Mouse (Mus musculus) mature B cell (primary cell): Measurements from ENCODE around the gene Prelid3b.

Experiments
- in situ Hi-C: fragments of 300-500 bp; cut with MboI; formaldehyde crosslinking; loops from 2 replicates; pipeline ENCODE4 v1.14.3; 2019

The Prelid3b gene

DNA sequence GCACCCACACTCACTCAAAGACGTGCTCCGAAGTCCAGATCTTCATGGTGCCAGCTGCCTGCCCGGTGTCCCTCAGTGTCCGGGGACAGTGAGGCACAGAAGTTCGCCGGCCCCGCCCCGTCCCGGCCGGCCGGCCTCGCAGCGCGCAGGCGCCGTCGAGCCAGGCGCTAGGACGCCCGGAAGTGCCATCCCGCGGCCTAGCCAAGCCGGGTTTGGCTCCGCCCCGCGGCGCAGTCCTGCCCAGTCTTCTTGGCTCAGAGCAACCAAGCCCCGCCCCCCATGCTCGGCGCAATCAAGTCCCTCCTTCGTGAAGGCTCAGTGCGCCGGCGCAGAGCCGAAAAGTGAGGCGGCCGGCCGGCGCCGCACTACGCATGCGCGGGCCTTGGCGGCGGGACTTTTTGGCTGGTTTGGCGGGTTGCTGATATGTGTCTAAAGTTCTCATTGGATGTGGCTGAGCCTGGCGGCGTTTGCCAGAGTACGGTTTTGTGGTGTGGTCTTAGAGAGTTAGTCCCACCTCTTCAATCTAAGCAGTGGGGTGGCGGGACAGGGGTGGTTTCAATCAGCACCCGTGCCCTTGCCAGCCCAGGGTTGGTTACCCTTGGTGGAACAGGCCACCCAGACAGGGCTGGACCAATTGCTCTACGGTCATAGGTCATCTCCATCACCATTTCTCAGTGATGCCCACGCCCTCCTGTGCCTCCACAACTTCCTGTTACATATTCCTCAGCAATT is at the start of gene Prelid3b:
Prelid3b (minus strand) TSS at position 264 of the 732 bp plus-strand sequence.
- in situ Hi-C loops = loop anchor here (25.0 kb wide), 1 partner anchor 136 kb away; the partner anchor contains the start of gene Gm20721

DNA sequence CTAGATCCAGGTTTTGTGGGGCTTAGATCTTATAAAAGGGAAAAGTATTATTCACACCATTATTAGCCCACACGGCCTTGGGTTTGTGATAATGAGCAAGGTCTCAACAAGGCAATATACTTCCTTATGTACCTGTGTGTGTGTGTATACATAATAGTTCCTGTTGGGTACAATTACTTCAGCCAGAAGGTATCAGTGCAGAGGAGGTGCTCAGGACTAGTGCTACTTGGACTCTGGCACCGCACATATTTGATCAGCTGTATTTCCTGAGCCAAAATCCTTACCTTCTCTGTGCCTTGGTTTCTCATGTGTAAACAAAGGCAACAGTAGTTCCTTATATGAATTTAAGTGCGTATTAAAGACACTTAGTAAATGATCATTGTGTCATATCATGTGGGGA is 49.3 kb upstream of the Prelid3b start:
- in situ Hi-C loops = no loop called here

DNA sequence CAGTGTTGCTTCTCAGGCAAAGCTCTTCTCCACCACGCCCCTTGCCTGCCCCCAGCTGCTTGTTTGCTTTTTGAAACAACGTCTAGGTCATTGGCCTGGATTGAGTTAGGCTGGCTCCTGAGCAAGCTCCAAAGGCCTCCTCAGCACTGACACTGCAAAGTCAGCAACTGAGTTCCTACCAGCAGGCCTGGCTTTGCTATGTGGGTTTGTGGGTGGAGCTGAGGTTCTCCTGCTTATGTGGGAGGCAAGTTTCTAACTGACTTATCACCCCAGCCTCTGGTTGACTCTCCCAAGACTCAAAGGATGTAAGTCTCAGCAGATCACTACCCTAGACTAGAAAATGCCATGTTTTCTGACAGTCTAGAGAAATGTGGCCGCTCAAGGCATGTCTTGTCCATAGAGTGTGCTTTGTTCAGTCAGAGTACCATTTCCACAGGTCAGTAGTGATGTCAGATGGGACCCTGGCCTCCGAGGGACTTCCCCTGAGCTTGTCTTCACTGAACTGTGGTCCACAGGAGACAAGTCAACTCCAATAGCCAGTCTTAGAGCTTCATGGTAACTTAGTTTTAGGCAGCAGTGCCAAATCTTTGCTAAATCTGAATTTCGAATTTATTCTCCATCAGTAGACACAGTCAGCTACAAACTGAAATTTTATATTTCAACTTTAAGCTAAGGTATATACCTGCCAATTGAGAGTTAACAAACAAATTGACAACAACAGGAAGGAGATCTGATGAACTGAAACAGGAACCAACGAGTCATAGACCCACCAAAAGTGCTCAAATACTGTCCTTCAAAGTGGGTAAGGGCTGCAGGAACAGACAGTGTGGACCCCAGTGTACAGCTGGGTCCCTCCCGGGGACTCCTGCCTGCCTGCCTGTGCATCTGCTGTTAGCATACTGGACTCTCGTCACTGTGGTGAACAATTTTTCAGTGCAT is 44.5 kb upstream of the Prelid3b start:
- in situ Hi-C loops = no loop called here

DNA sequence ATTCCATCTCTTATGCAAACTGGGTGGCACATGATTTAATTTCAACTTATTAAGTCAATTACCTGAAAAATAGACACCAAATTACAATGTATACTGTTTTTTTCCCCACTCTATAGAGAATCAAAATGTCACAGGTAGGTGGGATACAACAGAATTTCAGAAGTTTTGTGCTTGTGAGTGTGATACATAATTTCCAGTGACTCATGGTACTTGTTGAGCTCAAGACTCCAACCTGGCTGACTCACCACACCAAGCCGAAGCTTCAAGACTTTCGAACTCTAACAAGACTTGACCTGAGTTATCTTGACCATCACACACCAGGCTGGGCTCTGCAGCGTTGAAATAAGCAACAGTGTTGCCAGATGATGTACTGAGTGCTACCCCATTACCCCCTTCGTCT is 42.0 kb upstream of the Prelid3b start:
- in situ Hi-C loops = no loop called here

DNA sequence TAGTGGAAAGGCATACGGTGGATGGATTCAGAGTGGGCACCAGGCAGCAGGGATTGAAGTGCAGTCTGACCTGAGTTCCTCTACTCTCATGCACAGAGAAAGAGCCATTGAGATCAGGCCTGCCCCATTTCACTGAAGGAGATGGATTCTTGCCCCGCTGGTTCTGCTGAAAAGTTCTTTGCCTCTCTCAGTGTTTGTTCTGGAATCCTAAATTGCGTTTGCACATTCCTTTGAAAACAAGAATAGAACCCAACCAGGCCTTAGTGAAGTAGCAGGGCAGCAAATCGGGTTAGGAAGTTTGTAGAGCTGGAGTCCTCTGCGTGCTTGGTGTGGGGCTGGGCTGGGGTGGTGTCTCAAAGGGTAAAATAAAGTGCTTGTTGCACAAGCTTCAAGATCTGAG is 40.9 kb upstream of the Prelid3b start:
- in situ Hi-C loops = no loop called here

DNA sequence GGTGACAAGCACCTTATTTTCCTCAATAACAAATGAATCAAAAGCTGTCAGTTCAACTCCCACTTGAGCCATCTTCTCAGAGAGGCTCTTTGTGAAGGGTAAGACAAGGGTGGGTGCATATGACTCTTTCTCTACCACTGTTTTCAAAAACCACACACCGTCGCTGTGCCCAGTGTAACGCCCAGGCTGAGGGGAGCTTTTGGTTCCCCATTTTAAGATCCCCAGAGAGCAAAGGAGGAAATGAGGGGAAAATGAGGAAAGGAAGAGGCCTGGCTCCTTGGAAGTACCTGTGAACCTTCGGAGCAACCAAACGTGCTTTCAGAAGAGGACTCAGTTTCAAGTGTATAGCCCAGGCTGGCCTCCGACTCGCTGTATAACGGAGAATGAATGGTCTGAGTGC is 36.9 kb upstream of the Prelid3b start:
- in situ Hi-C loops = no loop called here

DNA sequence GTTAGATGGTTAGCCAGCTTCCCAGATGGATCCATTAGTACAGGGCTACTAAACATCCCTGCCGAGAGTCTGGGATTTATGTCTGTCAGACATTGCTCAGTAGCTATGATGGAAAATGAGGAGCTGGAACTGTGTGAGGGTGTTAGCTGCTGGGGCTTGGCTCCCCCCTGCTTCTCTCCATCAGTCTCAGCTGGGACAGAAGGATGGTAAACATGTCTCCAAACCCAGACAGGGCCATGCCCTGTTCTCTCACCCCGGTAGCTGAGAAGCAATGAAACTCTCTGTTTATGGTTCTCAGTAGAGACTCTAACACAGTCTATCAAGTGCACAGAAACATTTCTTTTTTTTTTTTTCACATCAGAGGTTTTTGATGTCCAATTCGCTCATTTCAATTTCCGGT is 35.1 kb upstream of the Prelid3b start:
- in situ Hi-C loops = no loop called here

DNA sequence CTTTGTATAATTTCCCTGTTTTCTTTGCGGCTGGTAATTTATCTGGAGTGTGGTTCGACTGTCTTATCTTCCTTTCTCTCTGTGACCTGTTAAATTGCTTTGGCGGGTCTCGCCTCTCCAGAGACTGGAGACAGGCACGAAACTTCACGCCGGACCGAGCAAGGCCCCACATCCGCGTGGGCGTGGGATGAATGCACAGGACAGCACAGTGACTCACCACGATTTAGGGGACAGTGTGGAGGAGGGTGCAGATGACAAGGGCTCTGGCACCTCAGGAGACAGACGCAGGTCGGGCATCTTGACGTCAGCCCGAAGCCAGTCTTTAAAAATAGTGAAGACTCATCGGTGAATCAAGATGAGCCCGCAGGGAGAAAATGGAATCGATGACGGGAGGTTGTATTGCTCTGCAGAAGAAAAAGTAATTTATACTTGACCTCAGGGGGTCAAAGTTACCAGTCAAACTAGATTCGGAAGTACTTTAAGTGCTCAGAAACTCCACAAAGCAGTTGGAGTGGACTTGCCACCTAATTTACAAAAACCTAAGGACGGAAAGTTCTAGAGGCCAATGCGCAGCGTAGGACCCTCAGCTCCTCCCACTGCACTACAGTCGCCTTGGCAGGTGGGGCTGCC is 30.1 kb upstream of the Prelid3b start:
- in situ Hi-C loops = no loop called here

DNA sequence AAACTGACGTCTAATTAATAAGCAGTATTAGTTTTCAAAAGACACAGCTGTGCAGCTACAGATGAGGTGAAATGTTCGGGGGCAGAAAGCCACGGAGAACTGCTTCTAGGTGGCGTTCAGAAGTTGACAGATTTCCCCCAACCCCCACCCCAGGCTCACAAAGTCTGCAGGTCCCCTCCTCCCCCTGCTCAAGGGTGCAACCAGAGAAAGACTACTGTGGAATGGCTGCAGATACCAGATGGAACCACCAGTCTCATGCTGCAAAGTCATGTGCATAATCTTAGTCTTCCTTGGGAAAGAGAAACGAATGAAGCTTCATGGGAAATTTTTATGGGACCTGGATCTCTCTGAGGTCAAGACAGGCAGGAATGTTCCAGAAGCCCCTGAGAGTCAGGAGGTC is 29.4 kb upstream of the Prelid3b start:
- in situ Hi-C loops = no loop called here

DNA sequence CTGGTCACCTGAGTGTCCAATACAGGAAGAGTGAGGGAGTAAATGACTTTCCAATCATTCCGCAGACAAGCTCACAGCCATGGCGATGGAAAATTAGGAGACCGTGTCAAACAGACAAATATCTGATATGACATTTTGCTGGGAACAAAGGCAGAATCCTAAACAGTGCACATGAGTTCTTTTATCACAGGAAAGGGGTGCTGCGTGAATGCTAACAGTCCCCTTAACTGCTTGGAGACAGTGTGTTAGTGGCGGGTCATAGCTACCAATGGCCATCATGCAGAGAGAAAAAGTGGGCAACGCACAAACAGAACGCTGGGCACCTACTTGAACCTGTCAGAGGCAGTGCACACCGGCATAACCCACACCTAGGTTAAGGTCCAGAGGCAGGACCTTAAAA is 28.6 kb upstream of the Prelid3b start:
- in situ Hi-C loops = no loop called here

DNA sequence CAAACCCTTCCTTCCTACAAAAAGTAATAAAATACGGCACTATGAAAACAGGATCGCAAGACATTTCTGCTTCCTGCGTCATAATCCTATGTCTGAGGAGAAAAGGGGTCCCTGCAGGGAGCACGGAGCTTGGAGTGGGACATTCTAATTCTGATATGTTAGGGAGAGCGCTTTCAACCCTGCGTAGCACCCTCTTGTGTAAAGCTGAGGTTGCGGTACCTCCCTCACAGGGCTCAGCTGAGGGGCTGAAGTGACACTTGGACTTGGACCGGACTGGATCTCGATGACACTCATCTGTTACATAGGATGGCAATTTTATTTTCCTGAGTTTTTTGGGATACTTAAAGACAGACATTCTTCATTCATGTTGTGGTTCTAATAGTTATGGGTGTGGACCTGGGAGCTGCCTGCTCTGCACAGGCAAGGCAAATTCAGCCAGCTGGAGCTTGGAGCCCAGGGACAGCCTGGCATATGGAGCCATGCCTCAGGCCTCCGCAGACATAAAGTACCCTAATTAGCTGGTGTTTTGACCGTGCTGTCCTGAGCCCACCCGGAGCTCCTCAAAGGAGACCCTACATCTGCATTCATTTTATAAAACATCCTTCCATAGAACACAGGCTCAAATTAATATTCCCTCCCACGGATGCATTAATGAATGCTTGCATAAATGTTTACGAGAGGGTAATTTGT is 28.1 kb upstream of the Prelid3b start:
- in situ Hi-C loops = no loop called here

DNA sequence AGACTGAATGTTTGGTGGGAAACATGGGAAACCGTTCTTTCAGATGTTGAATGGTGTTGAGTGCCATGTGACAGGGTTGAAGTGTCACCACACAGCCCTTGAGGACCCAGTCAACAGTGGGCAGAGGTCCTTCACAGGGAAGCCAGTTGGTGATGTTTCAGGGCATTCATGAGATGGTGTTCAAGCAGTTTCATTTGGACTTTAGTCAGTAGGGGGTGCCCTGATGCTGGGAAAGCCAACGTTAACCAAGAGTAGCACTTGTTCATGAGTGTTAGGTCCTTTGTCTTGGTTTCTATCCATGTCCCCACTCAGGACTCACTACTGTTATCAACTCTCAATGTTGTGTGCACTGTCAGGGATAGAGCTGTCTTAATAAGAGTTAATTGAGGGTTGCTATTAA is 20.0 kb upstream of the Prelid3b start:
- in situ Hi-C loops = loop anchor here (10.0 kb wide), 1 partner anchor 162 kb away; no protein-coding TSS in a partner anchor

DNA sequence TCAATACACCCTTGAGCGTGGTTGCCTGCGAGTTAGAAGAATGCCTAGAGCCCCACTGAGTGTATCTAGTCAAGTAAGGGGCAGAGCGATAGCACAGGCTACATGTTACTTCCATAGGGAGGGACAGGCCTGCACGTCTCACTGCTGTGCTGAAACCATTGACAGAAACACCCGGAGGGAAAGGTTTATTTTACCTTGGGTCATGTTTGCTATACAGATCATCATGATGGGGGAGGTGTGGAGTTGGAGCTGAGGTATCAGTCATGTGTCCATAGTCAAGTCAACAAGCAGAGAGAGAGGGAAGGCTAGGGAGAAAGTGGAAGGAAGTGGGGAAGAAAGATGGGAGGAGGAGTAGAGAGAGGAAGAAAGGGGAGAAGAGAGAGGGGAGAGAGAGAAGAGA is 14.1 kb upstream of the Prelid3b start:
- in situ Hi-C loops = no loop called here

DNA sequence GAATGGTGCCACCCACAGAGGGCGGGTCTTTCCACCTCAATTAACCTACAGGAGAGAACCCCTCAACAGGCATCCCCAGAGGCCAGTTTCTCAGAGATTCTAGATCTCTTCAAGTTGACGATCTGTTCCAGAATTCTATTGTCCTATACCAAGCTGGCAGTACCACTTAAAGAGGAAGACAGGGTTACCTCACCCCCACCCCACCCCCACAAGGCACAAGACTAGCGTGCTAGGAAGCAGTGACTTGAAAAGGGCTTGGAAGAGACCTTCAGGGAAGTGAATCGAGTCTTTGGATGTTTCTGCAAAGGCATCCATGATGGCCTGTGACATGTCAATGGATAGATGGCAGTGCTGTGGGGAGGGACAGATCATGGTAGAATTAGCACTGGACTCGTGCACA is 5.9 kb upstream of the Prelid3b start:
- in situ Hi-C loops = no loop called here

DNA sequence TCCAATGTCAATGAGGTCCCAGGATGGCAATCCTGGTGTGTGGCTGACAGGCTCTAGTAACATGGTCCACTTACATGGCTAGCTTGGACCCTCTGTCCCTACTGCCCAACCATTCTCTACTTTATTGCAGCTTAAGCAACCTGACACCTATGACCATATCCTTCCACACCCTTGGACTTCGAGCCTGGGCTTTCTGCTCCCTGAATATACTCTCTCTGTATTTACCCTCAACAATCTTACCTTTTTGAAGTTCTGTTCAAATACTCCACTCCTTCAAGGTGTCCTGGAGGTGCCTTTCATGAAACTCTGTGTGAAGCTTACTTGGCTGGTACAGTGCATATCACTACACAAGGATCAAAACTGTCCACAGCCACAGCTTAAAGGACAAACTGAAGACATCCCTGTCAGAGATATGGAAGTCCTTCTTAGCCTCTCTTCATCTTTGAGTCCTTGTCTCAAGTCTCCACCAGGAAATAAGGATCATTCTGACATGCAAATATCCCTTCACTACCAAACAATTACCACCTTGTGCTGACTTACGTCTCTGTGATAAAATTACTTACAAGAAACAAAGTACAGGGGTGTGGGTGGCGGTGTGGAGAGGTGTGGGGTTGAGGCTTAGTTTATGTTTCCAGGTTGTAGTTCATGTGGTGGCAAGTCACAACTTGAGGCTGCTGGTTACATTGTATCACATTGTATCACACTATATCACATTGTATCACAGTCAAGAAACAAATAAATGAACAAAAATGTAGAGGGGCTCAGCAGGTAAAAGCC is 4.8 kb upstream of the Prelid3b start:
- in situ Hi-C loops = no loop called here

DNA sequence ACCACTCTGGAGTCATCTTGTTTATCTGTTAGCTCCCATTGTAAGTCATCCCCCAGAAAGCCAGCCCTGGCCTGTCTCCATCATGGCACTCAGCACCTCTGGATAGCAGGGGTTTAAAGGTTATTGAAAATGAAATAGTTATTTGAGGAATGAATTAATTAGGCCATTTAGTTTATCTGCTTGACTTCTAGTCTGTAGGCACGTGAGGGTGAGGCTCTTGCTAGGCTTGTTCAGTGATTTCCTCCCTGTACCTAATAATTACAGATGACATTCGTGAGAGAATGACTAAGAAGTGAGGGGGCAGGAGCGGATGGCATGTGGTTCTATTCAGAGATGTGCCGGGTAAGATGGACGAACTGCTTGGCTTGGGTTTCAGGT is 658 bp upstream of the Prelid3b start:
- in situ Hi-C loops = loop anchor here (25.0 kb wide), 1 partner anchor 136 kb away; the partner anchor contains the start of gene Gm20721

DNA sequence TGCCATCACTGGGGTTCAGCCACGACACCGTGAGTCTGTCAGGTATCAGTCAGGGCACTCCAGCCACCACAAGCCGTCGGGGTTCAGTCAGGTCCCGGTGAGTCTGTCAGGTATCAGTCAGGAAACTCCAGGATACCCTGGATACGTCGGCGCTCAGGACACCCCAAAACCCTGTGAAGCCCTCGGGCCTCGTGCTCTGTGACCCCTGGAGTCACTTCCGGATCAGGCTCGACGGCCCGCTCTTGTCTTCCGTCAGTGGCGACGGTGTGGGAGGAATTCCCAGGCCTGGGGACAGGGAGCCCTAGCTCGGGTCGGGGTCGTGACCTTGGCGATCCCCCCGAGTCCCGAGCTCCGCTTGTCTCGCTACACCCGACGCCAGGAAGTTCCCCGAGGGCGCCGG is 474 bp downstream of the Prelid3b start:
- in situ Hi-C loops = loop anchor here (25.0 kb wide), 1 partner anchor 135 kb away; the partner anchor contains the start of gene Gm20721

DNA sequence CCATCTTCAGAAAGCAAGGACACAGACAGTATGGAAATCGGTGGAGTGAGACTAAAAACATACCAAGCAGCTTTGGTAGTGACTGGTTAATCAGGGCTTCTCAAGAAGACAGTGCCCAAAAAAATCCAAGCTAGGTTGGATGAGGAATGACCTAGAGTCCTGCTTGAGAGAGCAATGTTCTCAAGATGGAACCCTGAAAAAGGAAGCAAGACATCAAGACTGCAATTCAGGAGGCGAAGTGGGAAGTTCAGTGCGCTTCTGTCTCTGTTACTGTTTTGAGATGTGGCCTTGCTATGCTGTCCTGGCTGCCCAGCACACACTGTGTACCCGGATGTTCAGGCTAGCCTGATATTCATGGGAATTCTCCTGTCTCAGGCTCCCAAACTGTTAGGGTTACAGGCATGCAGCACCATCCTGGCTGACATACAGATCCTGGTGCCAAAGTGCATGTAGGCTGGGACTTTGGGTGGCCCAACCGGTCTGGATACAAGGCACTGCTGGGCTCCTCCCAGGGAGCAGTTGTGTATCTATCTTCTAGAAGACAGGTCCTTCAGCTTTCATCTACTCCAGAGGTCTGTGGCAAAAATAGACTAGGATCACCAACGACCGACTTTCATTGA is 2.0 kb downstream of the Prelid3b start:
- in situ Hi-C loops = loop anchor here (25.0 kb wide), 1 partner anchor 134 kb away; the partner anchor contains the start of gene Gm20721

DNA sequence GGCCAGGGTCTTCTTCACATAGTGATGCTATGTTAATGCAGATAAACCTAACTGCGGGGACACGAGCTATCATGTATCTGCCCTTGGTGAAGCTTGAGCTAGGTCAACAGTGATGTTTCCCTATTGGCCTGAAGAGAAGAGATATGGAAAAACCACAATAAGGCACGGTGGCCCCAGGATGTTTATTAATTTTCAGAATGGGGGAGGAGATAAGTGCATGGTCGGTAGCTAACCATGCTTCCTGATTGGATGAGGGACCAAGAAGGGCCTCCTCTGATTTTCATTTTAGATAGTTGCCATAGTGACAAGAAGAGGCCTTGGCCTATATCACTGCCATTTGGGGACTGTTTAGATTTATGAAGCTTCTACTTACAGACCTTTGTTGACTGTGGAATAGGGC is 2.5 kb downstream of the Prelid3b start:
- in situ Hi-C loops = loop anchor here (25.0 kb wide), 1 partner anchor 133 kb away; the partner anchor contains the start of gene Gm20721
